Mouse (Mus musculus) urinary bladder, adult 18-20 months (tissue): ENCODE results near the gene Btbd9.

Experiments
- DNase-seq, 2 experiments: peaks; one replicate each; pipeline ENCODE4 v3.0.0; 2022; ENCODE audit warnings: low spot score in 2 of 2, mixed read lengths in 2 of 2

Gene Btbd9

GRCm38 (mm10) chr17:30210936-30211335, 365.4 kb downstream of the Btbd9 start:
- DNase-seq: no peak

- no peak for DNase-seq
Observed at GRCm38 (mm10) chr17:30210262-30210661, 366.0 kb downstream of the Btbd9 start.

GRCm38 (mm10) chr17:30205062-30205825, 371.0 kb downstream of the Btbd9 start:
- DNase-seq: no peak

- no peak for DNase-seq
Observed at GRCm38 (mm10) chr17:30200283-30200682, 376.0 kb downstream of the Btbd9 start.

- DNase-seq: no peak
Observed at GRCm38 (mm10) chr17:30199374-30200247, 376.7 kb downstream of the Btbd9 start.

- no peak for DNase-seq
Observed at GRCm38 (mm10) chr17:30198422-30198821, 377.9 kb downstream of the Btbd9 start.

GRCm38 (mm10) chr17:30197280-30198030, 378.8 kb downstream of the Btbd9 start:
- no peak for DNase-seq

- DNase-seq: no peak
Observed at GRCm38 (mm10) chr17:30196401-30197279, 379.6 kb downstream of the Btbd9 start.

- no peak for DNase-seq
Observed at GRCm38 (mm10) chr17:30195591-30196183, 380.6 kb downstream of the Btbd9 start.

GRCm38 (mm10) chr17:30194629-30195445, 381.5 kb downstream of the Btbd9 start:
- DNase-seq: peak in 1 of 2 experiments; percentile 1

- DNase-seq: peak in 1 of 2 experiments; percentile 1
Observed at GRCm38 (mm10) chr17:30194091-30194490, 382.2 kb downstream of the Btbd9 start.

GRCm38 (mm10) chr17:30193615-30194014, 382.7 kb downstream of the Btbd9 start:
- no peak for DNase-seq

GRCm38 (mm10) chr17:30192416-30193005, 383.8 kb downstream of the Btbd9 start:
- DNase-seq: peak in 1 of 2 experiments; percentile 0

GRCm38 (mm10) chr17:30191097-30191640, 385.1 kb downstream of the Btbd9 start:
- DNase-seq: peak in 1 of 2 experiments; percentile 0

- DNase-seq: no peak
Observed at GRCm38 (mm10) chr17:30188031-30188981, 388.0 kb downstream of the Btbd9 start.

GRCm38 (mm10) chr17:30187581-30187980, 388.7 kb downstream of the Btbd9 start:
- DNase-seq: no peak

- no peak for DNase-seq
Observed at GRCm38 (mm10) chr17:30187154-30187553, 389.1 kb downstream of the Btbd9 start.

GRCm38 (mm10) chr17:30183561-30183960, 392.7 kb downstream of the Btbd9 start:
- DNase-seq: no peak
